Mouse (Mus musculus): ENCODE results near the gene Sap25.

The Sap25 gene

GRCm38 (mm10) chr5:137663057-137663456, 21.9 kb downstream of the Sap25 start:
- DNase-seq (ENCODE audit: low spot score) = no peak

- no peak for DNase-seq (ENCODE audit: low spot score)
These were observed 27.8 kb downstream of the Sap25 start for GRCm38 (mm10) chr5:137668971-137669370.

GRCm38 (mm10) chr5:137670240-137670639, 29.1 kb downstream of the Sap25 start:
- DNase-seq (ENCODE audit: low spot score) = no peak

- DNase-seq (ENCODE audit: low spot score) = peak; percentile 38
These were observed 30.5 kb downstream of the Sap25 start for GRCm38 (mm10) chr5:137671443-137672240.

GRCm38 (mm10) chr5:137672361-137672760, 31.2 kb downstream of the Sap25 start:
- DNase-seq (ENCODE audit: low spot score) = no peak

- DNase-seq (ENCODE audit: low spot score) = no peak
These were observed 31.9 kb downstream of the Sap25 start for GRCm38 (mm10) chr5:137673015-137673414.

- DNase-seq (ENCODE audit: low spot score) = no peak
These were observed 33.7 kb downstream of the Sap25 start for GRCm38 (mm10) chr5:137674786-137675185.

GRCm38 (mm10) chr5:137677859-137678258, 36.7 kb downstream of the Sap25 start:
- DNase-seq (ENCODE audit: low spot score) = no peak

- no peak for DNase-seq (ENCODE audit: low spot score)
These were observed 37.6 kb downstream of the Sap25 start for GRCm38 (mm10) chr5:137678736-137679135.

- DNase-seq (ENCODE audit: low spot score) = no peak
These were observed 38.6 kb downstream of the Sap25 start for GRCm38 (mm10) chr5:137679726-137680125.

GRCm38 (mm10) chr5:137682526-137682925, 41.4 kb downstream of the Sap25 start:
- DNase-seq (ENCODE audit: low spot score) = no peak

GRCm38 (mm10) chr5:137683388-137684293, 42.5 kb downstream of the Sap25 start:
- DNase-seq (ENCODE audit: low spot score) = no peak

- DNase-seq (ENCODE audit: low spot score) = peak; percentile 86
These were observed 43.4 kb downstream of the Sap25 start, which contains the start of gene Agfg2 for GRCm38 (mm10) chr5:137684294-137685123. Agfg2 (minus strand) TSS chr5:137684726.

GRCm38 (mm10) chr5:137685653-137686052, 44.5 kb downstream of the Sap25 start:
- no peak for DNase-seq (ENCODE audit: low spot score)

- no peak for DNase-seq (ENCODE audit: low spot score)
These were observed 45.1 kb downstream of the Sap25 start for GRCm38 (mm10) chr5:137686127-137686790.

GRCm38 (mm10) chr5:137689974-137690373, 48.8 kb downstream of the Sap25 start:
- DNase-seq (ENCODE audit: low spot score) = no peak

- no peak for DNase-seq (ENCODE audit: low spot score)
These were observed 49.4 kb downstream of the Sap25 start for GRCm38 (mm10) chr5:137690531-137690930.

GRCm38 (mm10) chr5:137691881-137692280, 50.7 kb downstream of the Sap25 start:
- no peak for DNase-seq (ENCODE audit: low spot score)

Measured in ovary, postnatal 14 days (tissue).